Mouse (Mus musculus) right cerebral cortex, postnatal 4 days (tissue): ENCODE measurements around the gene Phf7.

Experiments
- DNase-seq: peaks from one replicate; pipeline ENCODE4 v3.0.0-alpha.2; 2022

Phf7 gene

GRCm38 (mm10) chr14:31232404-31233069 is 18.6 kb downstream of the Phf7 start:
- DNase-seq, result no peak

GRCm38 (mm10) chr14:31230442-31230841 is 20.7 kb downstream of the Phf7 start:
- DNase-seq, result no peak

- DNase-seq, result no peak
These were observed 22.9 kb downstream of the Phf7 start for GRCm38 (mm10) chr14:31228234-31228633.

- DNase-seq, result peak; percentile 56
These were observed 24.1 kb downstream of the Phf7 start for GRCm38 (mm10) chr14:31226978-31227377.

GRCm38 (mm10) chr14:31217666-31218065 is 33.5 kb downstream of the Phf7 start, which contains the start of gene Sema3g:
Gene Sema3g, plus strand, starts transcription at chr14:31217860.
- DNase-seq, result no peak

- DNase-seq, result no peak
These were observed 34.3 kb downstream of the Phf7 start, which contains the start of gene Nisch for GRCm38 (mm10) chr14:31216846-31217245. Gene Nisch, minus strand, starts transcription at chr14:31216946.

- peak; percentile 45 for DNase-seq
These were observed 35.7 kb downstream of the Phf7 start for GRCm38 (mm10) chr14:31215157-31216002.

- DNase-seq, result no peak
These were observed 36.4 kb downstream of the Phf7 start for GRCm38 (mm10) chr14:31214684-31215083.

GRCm38 (mm10) chr14:31213868-31214267 is 37.2 kb downstream of the Phf7 start:
- DNase-seq, result no peak

GRCm38 (mm10) chr14:31212499-31212898 is 38.6 kb downstream of the Phf7 start:
- DNase-seq, result no peak

GRCm38 (mm10) chr14:31211854-31212253 is 39.3 kb downstream of the Phf7 start:
- no peak for DNase-seq

GRCm38 (mm10) chr14:31209133-31209557 is 42.0 kb downstream of the Phf7 start:
- DNase-seq, result no peak

- no peak for DNase-seq
These were observed 43.0 kb downstream of the Phf7 start, which contains the start of gene Tnnc1 for GRCm38 (mm10) chr14:31208084-31208483. Gene Tnnc1, plus strand, starts transcription at chr14:31208312.

- DNase-seq, result no peak
These were observed 43.9 kb downstream of the Phf7 start for GRCm38 (mm10) chr14:31207070-31207830.

- DNase-seq, result peak; percentile 98
These were observed 44.6 kb downstream of the Phf7 start for GRCm38 (mm10) chr14:31206472-31206981.

GRCm38 (mm10) chr14:31205562-31206467 is 45.3 kb downstream of the Phf7 start:
- peak; percentile 64 for DNase-seq

GRCm38 (mm10) chr14:31205244-31205561 is 45.9 kb downstream of the Phf7 start:
- DNase-seq, result no peak

GRCm38 (mm10) chr14:31204844-31205243 is 46.3 kb downstream of the Phf7 start:
- DNase-seq, result no peak

- no peak for DNase-seq
These were observed 51.1 kb downstream of the Phf7 start for GRCm38 (mm10) chr14:31200038-31200437.

- DNase-seq, result no peak
These were observed 51.5 kb downstream of the Phf7 start for GRCm38 (mm10) chr14:31199599-31199998.

- DNase-seq, result no peak
These were observed 53.3 kb downstream of the Phf7 start for GRCm38 (mm10) chr14:31197547-31198516.
